Mouse (Mus musculus): ENCODE results near the gene Nubp1. TPM values are rescaled to one million over a fixed set of nuclear protein-coding genes. Genes with fewer than 3 reads are reported as not detected.

Nubp1 gene
- polyA plus RNA-seq (2014; fragmentation: Illumina TruSeq; extraction: RNeasy Lipid Tissue Mini Kit (QIAGEN cat#74804)): 4.9 TPM

DNA sequence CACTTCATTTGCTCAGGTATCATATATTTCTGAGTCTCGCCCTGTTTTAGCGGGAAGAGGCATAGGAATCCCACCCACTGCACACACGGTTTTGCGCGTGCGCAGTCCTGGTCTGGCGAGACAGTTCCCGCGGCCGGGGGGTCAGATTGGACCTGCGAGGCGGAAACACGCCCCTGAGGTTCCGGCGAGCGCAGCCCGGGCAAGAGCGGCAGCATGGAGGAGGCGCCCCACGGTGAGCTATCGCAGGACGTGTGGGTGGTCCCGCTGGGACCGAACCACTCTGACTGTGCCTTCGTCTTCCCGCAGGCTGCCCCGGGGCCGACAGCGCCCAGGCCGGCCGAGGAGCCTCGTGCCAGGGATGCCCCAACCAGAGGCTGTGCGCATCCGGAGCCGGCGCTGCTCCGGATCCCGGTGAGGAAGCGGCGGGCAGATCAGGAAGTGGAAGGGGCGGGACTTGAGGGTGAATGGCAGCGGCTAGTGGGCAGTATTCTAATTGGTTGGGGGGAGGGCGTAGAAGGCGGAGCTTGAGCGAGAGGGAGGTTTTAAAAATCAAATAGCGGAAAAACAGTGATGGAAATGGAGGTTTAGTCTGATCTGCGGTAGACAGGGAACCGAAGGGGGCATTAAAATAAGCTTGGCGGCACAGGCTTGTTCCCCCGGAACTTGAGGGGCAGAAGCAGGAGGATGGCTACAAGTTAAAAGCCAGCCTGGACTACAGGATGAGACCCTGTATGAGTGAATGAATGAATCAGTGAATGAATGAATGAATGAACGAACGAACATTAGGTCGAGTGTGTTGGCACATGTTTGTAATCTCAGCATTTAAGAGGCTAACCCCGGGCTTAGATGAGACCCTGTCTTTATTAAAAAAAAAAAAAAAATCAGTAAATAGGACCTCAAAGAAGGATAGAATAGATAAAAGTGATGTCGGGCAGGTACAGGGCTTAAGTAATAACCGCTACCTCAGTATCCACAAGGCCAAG, at the start of gene Nubp1:
Nubp1 (plus strand) TSS at position 185 of the 983 bp plus-strand sequence.

DNA sequence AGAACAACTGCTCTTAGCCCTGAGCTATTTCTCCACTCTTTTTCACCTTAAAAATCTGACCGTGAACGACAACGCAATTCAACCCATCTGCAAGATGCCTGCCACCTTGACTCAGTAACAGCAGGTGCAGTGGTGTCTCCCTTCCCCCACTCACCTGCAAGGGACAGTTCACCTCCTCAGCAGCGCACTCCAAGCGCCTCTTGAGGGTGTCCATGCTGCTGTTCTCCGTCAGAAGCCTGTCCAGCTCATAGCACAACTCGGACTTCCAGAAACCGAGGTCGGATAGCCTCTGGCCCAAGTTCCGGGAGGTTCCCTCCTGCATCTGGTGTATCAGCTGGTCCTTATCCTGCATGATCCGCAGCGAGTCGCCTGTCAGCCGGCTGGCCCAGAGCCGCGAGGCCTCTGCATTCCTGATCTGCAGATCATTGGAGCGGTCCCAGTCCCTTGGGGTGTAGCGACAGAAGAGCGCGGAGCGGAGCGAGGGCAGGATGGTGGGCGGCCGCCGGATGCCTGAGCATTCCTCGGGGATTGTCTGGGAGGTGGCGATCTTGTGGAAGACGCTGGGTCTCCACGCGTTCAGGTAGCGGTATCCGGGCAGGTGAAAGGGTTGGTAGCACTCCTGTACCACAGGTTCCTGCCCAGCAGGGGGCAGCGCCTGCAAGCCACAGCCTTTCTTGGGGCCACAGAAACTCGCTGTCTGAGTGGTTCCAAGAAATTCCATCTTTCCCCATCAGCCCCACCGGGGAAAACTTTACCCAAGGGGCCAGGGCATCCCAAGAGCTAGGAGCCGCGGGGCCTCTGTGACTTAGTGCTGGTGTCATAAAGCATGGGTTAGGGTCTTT, 16.8 kb upstream of the Nubp1 start, which contains the start of gene Tekt5:
Tekt5 (minus strand) TSS at position 792 of the 842 bp plus-strand sequence.

DNA sequence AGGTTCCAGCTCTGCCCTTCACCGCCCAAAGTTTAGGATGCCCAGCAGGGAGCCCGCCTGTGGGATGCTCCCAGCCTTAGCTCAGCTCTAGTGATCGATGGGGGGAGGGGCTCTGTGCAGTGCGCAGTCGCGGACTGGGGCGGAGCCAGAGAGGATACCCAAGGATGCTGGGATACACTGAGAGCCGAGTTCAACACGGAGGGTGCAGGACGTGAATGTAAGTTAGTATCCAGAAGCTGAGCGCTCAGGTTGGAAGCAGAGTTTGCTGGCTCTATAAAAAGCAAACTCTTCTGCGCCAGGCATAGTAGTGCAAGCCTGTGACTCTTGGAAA, 35.5 kb downstream of the Nubp1 start, which contains the start of gene Tvp23a:
Tvp23a (minus strand) TSS at position 99 of the 331 bp plus-strand sequence.

Other genes starting within 250 kb of the Nubp1 start
- gene Rpl39l, start 241.7 kb upstream of the Nubp1 start, polyA plus RNA-seq (2014; fragmentation: Illumina TruSeq; extraction: RNeasy Lipid Tissue Mini Kit (QIAGEN cat#74804)): 5.4 TPM
- 22.4 TPM for gene Atf7ip2, start 219.2 kb upstream of the Nubp1 start, polyA plus RNA-seq (2014; fragmentation: Illumina TruSeq; extraction: RNeasy Lipid Tissue Mini Kit (QIAGEN cat#74804))
- gene Emp2, start 98.0 kb upstream of the Nubp1 start, polyA plus RNA-seq (2014; fragmentation: Illumina TruSeq; extraction: RNeasy Lipid Tissue Mini Kit (QIAGEN cat#74804)): 22.3 TPM
- not detected for gene Tekt5, start 16.5 kb upstream of the Nubp1 start, polyA plus RNA-seq (2014; fragmentation: Illumina TruSeq; extraction: RNeasy Lipid Tissue Mini Kit (QIAGEN cat#74804))
- gene Tvp23a, start 35.4 kb downstream of the Nubp1 start, polyA plus RNA-seq (2014; fragmentation: Illumina TruSeq; extraction: RNeasy Lipid Tissue Mini Kit (QIAGEN cat#74804)): 0.71 TPM
- gene Ciita, start 68.1 kb downstream of the Nubp1 start, polyA plus RNA-seq (2014; fragmentation: Illumina TruSeq; extraction: RNeasy Lipid Tissue Mini Kit (QIAGEN cat#74804)): 0.86 TPM
- gene Dexi, start 131.1 kb downstream of the Nubp1 start, polyA plus RNA-seq (2014; fragmentation: Illumina TruSeq; extraction: RNeasy Lipid Tissue Mini Kit (QIAGEN cat#74804)): 2.4 TPM
- gene Clec16a, start 133.4 kb downstream of the Nubp1 start, polyA plus RNA-seq (2014; fragmentation: Illumina TruSeq; extraction: RNeasy Lipid Tissue Mini Kit (QIAGEN cat#74804)): 11.4 TPM

Measured in ovary, adult 10 weeks (tissue).